7 mouse cellular contexts compared by ENCODE assay signal in genomic region chr19:46135789-46136638, GRCm38 (mm10). TPM values are rescaled to one million over a fixed set of nuclear protein-coding genes. Genes with fewer than 3 reads are reported as not detected.
DNase-seq lines count a peak whose midpoint lies in the region; ATAC-seq and TF ChIP-seq lines count a peak whose summit lies in the region.

No protein-coding gene starts in this region.

- H3K79me2 ChIP-seq in myocyte (ENCODE audit: control insufficient read depth, insufficient read depth): no peaks in the 10 kb centered on the region

- H3K27me3 ChIP-seq in liver, embryonic 11.5 days (replicated peaks; ENCODE audit: control insufficient read depth, insufficient read depth, low read length): peaks cover 93% of the 10 kb centered on the region
- no peaks in the 10 kb centered on the region for H3K27me3 ChIP-seq in myocyte (ENCODE audit: control insufficient read depth, insufficient read depth, insufficient read length)
- peaks cover 65% of the 10 kb centered on the region for H3K27me3 ChIP-seq in stomach, embryonic 16.5 days (ENCODE audit: control insufficient read depth, insufficient read depth, low read length)

- peak overlapping the region; percentile 44 for H3K9ac ChIP-seq in liver, embryonic 11.5 days (ENCODE audit: low read depth, low read length)
- H3K9ac ChIP-seq in stomach, embryonic 16.5 days (ENCODE audit: low read length): peak overlapping the region; percentile 63

- H3K36me3 ChIP-seq in liver, embryonic 11.5 days (ENCODE audit: control insufficient read depth, insufficient read depth, low read length): no peaks in the 10 kb centered on the region
- no peaks in the 10 kb centered on the region for H3K36me3 ChIP-seq in myocyte (ENCODE audit: control insufficient read depth, insufficient read depth)
- H3K36me3 ChIP-seq in stomach, embryonic 16.5 days (ENCODE audit: control insufficient read depth, insufficient read depth, low read length): no peaks in the 10 kb centered on the region

- intact Hi-C loops in gastrocnemius, postnatal 14 days (cut with DNase I; ENCODE audit: low total_unique reads): loop anchor here (2.0 kb wide), 1 partner anchor 117 kb away; no protein-coding TSS in a partner anchor

- H3K4me1 ChIP-seq in liver, embryonic 11.5 days (replicated peaks; ENCODE audit: control insufficient read depth, insufficient read depth, low read length): peaks cover 16% of the 10 kb centered on the region
- H3K4me1 ChIP-seq in stomach, embryonic 16.5 days (ENCODE audit: control insufficient read depth, insufficient read depth, low read length): peaks cover 25% of the 10 kb centered on the region

- no peak overlapping the region for H3ac ChIP-seq in myocyte (ENCODE audit: control insufficient read depth, insufficient read length)

- 1% methylated on average over 79 of the region's 79 CpGs for WGBS in liver, embryonic 11.5 days
- under 1% methylated on average over 79 of the region's 79 CpGs for WGBS in stomach, embryonic 16.5 days

- H3K4me3 ChIP-seq in liver, embryonic 11.5 days (ENCODE audit: low read depth, low read length): peak overlapping the region; percentile 61
- peak overlapping the region; percentile 12 for H3K4me3 ChIP-seq in myocyte
- H3K4me3 ChIP-seq in stomach, embryonic 16.5 days (replicated peaks; ENCODE audit: low read length): peak overlapping the region; percentile 55

- H3K4me2 ChIP-seq in liver, embryonic 11.5 days: peak overlapping the region; percentile 100
- H3K4me2 ChIP-seq in myocyte (ENCODE audit: low read depth): peak overlapping the region; percentile 71
- peak overlapping the region; percentile 95 for H3K4me2 ChIP-seq in stomach, embryonic 16.5 days (ENCODE audit: low read depth, low read length)

- DNase-seq in ZHBTc4 (ENCODE audit: low read depth, low spot score): peak; percentile 78
- DNase-seq in cerebellum, postnatal 10 days: peak; percentile 72 to 73
- DNase-seq in gastrocnemius, postnatal 14 days: peak; percentile 81
- peak; percentile 88 for DNase-seq in induced T-regulatory cell, adult 2 months (ENCODE audit: low read depth)
- DNase-seq in liver, embryonic 11.5 days (ENCODE audit: low spot score): peak; percentile 71

- peak; percentile 40 for ATAC-seq in liver, embryonic 11.5 days (replicated peaks; ENCODE audit: low FRiP score)
- ATAC-seq in stomach, embryonic 16.5 days (ENCODE audit: insufficient read depth, low FRiP score): peak; percentile 55

- H3K27ac ChIP-seq in liver, embryonic 11.5 days (ENCODE audit: low read depth, low read length): no peak overlapping the region
- no peak overlapping the region for H3K27ac ChIP-seq in stomach, embryonic 16.5 days (ENCODE audit: low read length)

- no peaks in the 10 kb centered on the region for H3K9me3 ChIP-seq in liver, embryonic 11.5 days (ENCODE audit: control insufficient read depth, low read length)
- no peaks in the 10 kb centered on the region for H3K9me3 ChIP-seq in stomach, embryonic 16.5 days (replicated peaks; ENCODE audit: control insufficient read depth, low read length)

- no peak for TF ChIP-seq POLR2A in myocyte (IDR thresholded peaks at IDR 0.05; ENCODE audit: insufficient read length, low read depth)

TF ChIP-seq in myocyte, 11 proteins besides CTCF, POLR2A, EP300 and RAD21:
- TF ChIP-seq E2F4 (IDR thresholded peaks at IDR 0.05; ENCODE audit: insufficient read depth) (no peak), CEBPB (IDR thresholded peaks at IDR 0.05; ENCODE audit: insufficient read depth, poor library complexity, severe bottlenecking) (no peak), POLR2AphosphoS2 (IDR thresholded peaks at IDR 0.05; ENCODE audit: insufficient read length, low read depth) (no peak), MAX (IDR thresholded peaks at IDR 0.05; ENCODE audit: low read depth) (no peak), MYOD1 (IDR thresholded peaks at IDR 0.05; ENCODE audit: control insufficient read depth in 1 of 3, insufficient read length in 2 of 3, low read depth in 2 of 3) (no peak), USF1 (IDR thresholded peaks at IDR 0.05; ENCODE audit: low read depth) (no peak), REST (IDR thresholded peaks at IDR 0.05; ENCODE audit: insufficient read depth, insufficient read length) (no peak), TCF3 (IDR thresholded peaks at IDR 0.05; ENCODE audit: insufficient read length, low read depth) (no peak), TCF12 (IDR thresholded peaks at IDR 0.05; ENCODE audit: insufficient read depth, poor library complexity, severe bottlenecking) (no peak), SRF (IDR thresholded peaks at IDR 0.05; ENCODE audit: control insufficient read depth, insufficient read length, low read depth) (no peak), MYOG (IDR thresholded peaks at IDR 0.05; ENCODE audit: control insufficient read depth in 1 of 3, insufficient read depth in 1 of 3, insufficient read length in 2 of 3, low read depth in 2 of 3) (no peak)

RNA-seq across cellular contexts. Expression of gene Elovl3, which starts 4.3 kb away (rescaled TPM):
- total RNA-seq in gastrocnemius, postnatal 14 days (2021): not detected
- polyA plus RNA-seq in liver, embryonic 11.5 days (2014; fragmentation: Nextera tagmentation; extraction: Ambion mirVana): not detected in 2 replicates
- 0.50 TPM for polyA plus RNA-seq in myocyte (2012; fragmentation: generic; extraction: Trizol)
- 0.06 TPM in 1 of 2 replicates, not detected in the other for polyA plus RNA-seq in stomach, embryonic 16.5 days (2015; fragmentation: Nextera tagmentation; extraction: Ambion mirVana)

RNA-seq across cellular contexts. Expression of gene Pitx3, which starts 12.1 kb away (rescaled TPM):
- 10 to 100 TPM; 12.9 to 21.9 TPM for total RNA-seq in gastrocnemius, postnatal 14 days (2021)
- 0.47 and 0.55 TPM in 2 replicates for polyA plus RNA-seq in liver, embryonic 11.5 days (2014; fragmentation: Nextera tagmentation; extraction: Ambion mirVana)
- 9.3 TPM for polyA plus RNA-seq in myocyte (2012; fragmentation: generic; extraction: Trizol)
- 0.57 TPM in 1 of 2 replicates, not detected in the other for polyA plus RNA-seq in stomach, embryonic 16.5 days (2015; fragmentation: Nextera tagmentation; extraction: Ambion mirVana)

RNA-seq across cellular contexts. Expression of gene Gbf1, which starts 16.3 kb away (rescaled TPM):
- 10 to 100 TPM; 45.0 to 47.8 TPM for total RNA-seq in gastrocnemius, postnatal 14 days (2021)
- polyA plus RNA-seq in liver, embryonic 11.5 days (2014; fragmentation: Nextera tagmentation; extraction: Ambion mirVana): 30.8 and 31.1 TPM in 2 replicates
- 61.8 TPM for polyA plus RNA-seq in myocyte (2012; fragmentation: generic; extraction: Trizol)
- 36.4 and 40.4 TPM in 2 replicates for polyA plus RNA-seq in stomach, embryonic 16.5 days (2015; fragmentation: Nextera tagmentation; extraction: Ambion mirVana)
